Mouse (Mus musculus): ENCODE results near the gene Rad23a.

Gene Rad23a

DNA sequence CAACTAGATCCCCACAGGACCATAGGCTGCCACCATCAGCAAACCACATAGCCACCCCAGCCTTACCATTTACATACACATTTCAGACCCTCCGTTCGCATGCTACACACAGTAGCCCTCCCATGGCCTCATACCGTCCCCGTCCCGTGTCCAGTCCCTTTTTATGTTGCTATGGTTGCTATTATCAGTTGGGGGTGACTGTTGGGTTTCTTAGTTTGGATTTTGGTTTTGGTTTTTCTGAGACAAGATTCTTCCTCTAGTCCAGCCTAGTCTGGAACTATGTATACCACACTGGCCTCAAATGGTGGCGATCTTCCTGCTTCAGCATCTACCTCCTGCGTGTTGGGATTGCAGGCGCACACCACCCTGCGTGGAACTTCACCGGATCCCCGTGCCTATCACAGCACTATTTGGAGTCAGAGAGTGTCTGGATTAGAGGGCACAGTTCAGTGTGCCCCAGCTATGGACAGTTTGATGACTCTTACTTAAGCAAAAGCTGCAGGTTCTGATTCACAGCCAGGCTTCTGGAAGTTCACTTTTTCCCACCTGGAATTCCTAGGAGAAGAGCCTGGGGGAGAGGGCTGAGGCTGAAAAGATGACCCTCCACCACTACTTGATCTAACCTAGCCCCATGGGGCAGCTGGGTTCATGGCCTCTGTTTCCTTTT is 53.5 kb downstream of the Rad23a start:
- DNase-seq: no peak

DNA sequence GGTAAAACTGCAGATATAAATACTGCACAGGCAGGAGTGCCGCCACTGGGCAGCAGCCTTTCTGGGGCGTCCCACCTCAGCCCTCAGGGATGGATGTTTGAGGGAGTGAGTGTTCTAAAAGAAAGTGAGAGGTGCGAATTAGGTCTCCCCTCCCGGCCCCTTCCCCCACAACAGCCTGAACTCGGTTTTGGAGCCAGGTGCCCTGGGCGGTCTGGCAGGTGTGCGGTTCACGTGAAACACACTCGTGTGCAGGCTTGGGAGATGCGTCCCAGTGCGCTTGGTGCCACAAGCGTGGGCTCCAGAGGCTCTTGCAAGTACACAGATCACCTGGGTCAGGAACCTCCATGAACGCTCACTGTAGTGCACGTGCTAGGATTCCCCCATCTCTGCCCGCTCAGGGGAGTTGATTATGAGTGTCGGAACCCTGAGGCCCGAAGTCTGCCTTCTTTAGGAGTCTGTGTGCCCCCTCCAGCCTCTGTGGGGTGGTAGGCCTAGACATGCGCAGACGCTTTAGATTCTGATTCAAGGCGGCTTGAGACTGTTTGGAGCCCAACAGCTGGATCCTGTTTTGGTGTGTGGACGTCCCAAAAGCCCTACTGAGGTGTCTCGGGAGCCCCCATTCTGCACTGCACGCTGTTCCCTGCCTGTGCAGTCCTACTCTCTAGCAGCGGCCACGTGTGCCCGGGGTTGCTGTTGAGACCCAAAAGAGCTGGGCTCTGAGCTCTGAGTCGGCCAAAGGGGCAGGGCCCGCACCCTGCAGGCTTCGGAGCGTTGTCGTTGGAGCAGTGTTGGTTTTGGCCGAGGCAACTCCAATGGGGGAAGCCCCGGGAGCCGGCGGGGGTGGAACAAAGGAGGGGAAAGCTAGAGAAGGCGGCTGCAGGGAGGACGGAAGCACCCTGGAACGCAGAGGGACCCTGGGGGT is 54.4 kb downstream of the Rad23a start:
- DNase-seq: peak; percentile 52

DNA sequence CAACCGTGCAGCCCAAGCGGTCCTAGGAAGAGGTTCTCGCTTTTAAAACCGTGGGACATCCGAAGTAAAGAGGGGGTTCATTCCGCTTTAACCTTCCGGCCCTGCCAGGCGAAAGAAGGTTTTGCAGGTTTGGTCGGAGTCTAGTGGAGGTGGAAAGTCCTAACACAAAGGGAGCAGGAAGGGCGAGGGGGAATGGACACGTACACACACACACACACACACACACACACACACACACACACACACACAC is 55.0 kb downstream of the Rad23a start:
- DNase-seq: no peak

DNA sequence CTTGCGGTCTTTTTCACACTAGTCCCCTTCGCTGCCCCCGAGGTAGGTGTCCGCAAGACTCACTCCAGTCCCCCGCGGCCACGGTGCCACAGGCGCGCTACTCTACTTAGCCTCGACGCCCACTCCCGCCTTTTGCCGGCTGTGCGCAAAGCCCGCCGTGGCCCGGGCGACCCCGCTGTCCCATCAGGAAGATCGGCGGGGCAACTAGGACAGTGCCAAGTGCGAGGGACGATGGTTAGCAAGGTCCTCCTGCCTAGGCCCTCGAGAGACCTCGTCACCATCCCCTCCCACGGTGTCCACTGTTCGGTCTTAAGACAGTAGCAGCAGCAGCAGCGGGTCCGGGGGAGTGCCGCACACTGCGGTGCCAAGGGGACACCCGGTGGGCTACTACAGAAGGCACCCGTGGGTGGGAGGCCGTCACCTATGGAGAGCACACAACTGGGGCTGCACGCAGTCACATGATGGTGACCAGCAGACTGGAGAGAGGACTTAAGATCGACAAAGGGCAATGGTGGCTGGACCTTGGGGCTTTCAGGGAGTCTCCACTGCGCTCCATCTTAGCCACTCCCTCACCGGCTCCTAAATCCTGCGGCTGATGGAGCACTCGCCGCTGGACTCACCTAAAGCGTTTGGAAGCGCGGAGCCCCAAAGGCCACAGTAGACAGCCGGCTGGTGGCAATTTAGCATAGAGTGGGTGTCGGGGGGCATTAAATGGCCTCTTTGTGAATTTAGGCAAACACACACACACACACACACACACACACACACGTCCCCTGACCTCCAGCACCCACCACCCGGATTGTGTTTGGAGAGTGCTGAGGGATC is 55.6 kb downstream of the Rad23a start:
- no peak for DNase-seq

All from kidney, adult 9 months (tissue).